Mouse (Mus musculus): ENCODE measurements around the gene Pot1b. TPM values are rescaled to one million over a fixed set of nuclear protein-coding genes. Genes with fewer than 3 reads are reported as not detected.

Pot1b gene
- polyA plus RNA-seq (2015; fragmentation: Nextera tagmentation; extraction: Ambion mirVana) = 4.1 and 5.3 TPM in 2 replicates

DNA sequence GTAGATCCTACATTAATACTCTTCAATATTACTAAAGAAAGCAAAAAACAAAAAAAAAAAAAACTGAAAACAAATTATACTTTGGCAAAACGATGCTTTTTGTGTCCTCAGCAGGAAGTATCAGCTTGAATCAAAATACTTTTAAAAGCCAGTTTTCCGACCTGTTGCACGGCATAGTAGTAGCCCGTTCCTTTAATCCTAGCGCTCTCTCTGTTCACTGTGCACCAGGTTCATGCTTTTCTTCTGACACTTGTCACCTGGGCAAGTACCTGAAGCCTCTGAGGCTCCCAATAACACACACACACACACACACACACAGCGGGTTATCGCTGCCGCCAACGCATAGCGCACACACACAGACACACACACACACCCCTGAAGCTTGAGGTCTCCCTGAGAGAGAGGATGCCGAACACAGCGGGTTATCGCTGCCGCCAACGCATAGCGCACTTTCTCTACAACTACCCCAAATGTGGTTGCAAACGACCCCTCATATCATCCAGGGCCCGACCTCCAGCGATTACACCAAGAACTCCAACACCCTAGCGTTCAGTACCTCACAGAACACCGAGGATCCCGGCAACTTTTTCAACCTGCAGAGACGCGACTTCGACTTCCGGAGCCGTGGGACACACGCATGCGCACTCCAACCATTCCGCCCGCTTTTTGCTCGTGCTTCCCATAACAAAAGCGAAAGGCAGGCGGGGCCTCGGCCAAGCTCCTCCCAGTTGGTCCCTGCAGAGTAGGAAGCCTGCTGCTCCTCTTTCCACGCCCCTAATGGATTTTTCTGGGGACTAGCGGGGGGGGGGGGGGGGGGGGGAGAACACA lies at the start of gene Pot1b:
Gene Pot1b, minus strand, starts transcription at position 645 of the 828 bp plus-strand sequence.

DNA sequence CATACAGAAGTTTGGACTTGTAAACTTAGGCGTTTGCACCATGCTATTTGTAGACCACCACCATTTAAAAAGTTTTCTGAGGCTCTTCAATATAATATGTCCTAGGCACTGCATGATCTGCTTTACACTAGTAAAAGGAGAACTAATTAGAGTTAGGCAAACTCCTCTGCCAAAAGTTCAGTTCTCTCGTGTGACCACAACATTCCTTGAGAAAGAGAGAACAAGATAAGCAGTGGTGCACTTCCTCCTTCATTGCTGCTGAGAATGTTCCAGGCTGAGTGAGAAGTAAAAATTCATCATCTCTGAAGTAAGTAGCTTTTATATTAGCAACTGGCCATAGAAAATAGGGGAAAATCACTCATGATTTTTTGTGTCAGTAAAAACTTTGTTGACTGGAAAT lies 37.4 kb upstream of the Pot1b start, which contains the start of gene Adgre4:
Gene Adgre4, plus strand, starts transcription at position 199 of the 400 bp plus-strand sequence.

DNA sequence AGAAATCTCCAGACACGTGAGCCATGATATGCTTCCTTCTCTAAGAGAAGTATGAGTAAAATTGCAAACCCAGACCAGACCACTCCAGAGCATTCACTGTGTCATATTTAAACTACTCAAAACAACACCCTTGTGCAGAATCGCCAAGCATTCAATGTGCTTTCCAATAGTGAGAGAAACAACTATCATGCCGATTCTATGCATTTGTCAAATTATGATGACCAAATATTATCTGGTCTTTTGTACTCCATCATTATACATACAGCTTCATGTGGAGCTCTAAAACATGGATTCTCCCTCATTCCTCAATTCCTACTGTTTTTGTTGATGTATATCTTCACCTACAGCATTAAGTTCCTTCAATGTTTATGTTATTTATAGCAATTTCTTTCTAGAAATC lies 87.3 kb downstream of the Pot1b start, which contains the start of gene Vmn2r118:
Gene Vmn2r118, minus strand, starts transcription at position 101 of the 400 bp plus-strand sequence.

Other genes with a start within 250 kb of the Pot1b start
- not detected in 2 replicates for gene Vmn2r118, start 87.4 kb downstream of the Pot1b start, polyA plus RNA-seq (2015; fragmentation: Nextera tagmentation; extraction: Ambion mirVana)
- gene Adgre4, start 37.4 kb upstream of the Pot1b start, polyA plus RNA-seq (2015; fragmentation: Nextera tagmentation; extraction: Ambion mirVana) = 0.16 and 0.31 TPM in 2 replicates
- gene Zfp119a, start 166.3 kb upstream of the Pot1b start, polyA plus RNA-seq (2015; fragmentation: Nextera tagmentation; extraction: Ambion mirVana) = 5.5 and 6.0 TPM in 2 replicates
- gene Zfp959, start 179.5 kb upstream of the Pot1b start, polyA plus RNA-seq (2015; fragmentation: Nextera tagmentation; extraction: Ambion mirVana) = 7.9 and 8.5 TPM in 2 replicates
- gene Zfp119b, start 236.9 kb upstream of the Pot1b start, polyA plus RNA-seq (2015; fragmentation: Nextera tagmentation; extraction: Ambion mirVana) = 5.9 and 6.2 TPM in 2 replicates
- gene Ebi3, start 240.0 kb upstream of the Pot1b start, polyA plus RNA-seq (2015; fragmentation: Nextera tagmentation; extraction: Ambion mirVana) = 2.3 and 3.0 TPM in 2 replicates
- 12.7 and 14.0 TPM in 2 replicates for gene Yju2, start 246.5 kb upstream of the Pot1b start, polyA plus RNA-seq (2015; fragmentation: Nextera tagmentation; extraction: Ambion mirVana)